Mouse (Mus musculus): ENCODE results near the gene Ogn. TPM values are rescaled to one million over a fixed set of nuclear protein-coding genes. Genes with fewer than 3 reads are reported as not detected.

Gene Ogn
- total and polyA plus RNA-seq, 3 experiments = 27.4 to 74.7 (median 69.0) TPM

DNA sequence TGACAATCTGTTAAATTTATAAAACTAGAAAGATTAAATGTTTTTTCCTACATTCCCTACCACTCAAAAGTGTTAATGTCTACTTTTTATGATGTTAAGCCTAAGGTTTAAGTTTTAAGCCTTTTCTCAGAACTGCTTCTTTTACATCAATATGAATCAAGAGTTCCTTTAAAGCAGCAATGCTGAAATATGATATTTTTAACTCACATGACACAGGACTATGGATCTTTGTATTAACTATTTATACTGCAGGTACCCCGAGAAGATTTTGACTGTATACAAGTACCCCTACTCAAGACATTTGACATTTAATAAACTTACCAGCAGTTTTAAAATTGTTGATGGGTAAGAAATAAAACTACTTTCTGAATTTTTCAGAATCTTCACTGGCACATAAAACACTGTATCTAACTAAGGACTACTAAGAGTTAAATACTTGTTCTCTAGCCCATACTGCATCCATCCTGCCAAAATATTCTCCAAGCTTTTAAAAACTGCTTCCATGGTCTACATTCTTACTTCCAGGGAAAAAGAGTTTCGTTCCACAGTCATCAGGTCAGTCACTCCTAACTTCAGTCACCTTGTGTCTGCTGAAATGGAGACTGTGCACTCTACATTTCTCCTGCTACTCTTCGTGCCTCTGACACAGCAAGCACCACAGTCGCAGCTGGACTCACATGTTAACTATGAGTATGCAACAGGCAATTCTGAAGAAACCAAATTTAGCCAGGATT, 910 bp downstream of the Ogn start:
- no peaks in the 10 kb centered on the region for H3K79me2 ChIP-seq (replicated peaks; ENCODE audit: control insufficient read depth, insufficient read depth, low read length)
- H3K4me3 ChIP-seq = peak overlapping the region; percentile 36
- WGBS = 48% methylated on average over 4 of the region's 4 CpGs
- H3K4me1 ChIP-seq (ENCODE audit: control insufficient read depth, insufficient read depth, low read length) = peaks cover 3% of the 10 kb centered on the region
- H3K27me3 ChIP-seq (ENCODE audit: control insufficient read depth, insufficient read depth, low read length) = no peaks in the 10 kb centered on the region
- intact Hi-C loops (cut with DNase I) = no loop called here
- TF ChIP-seq EP300 (IDR thresholded peaks at IDR 0.05; ENCODE audit: insufficient read depth, low read depth, low read length) (no peak), CTCF (IDR thresholded peaks at IDR 0.05) (no peak), POLR2A (IDR thresholded peaks at IDR 0.05; ENCODE audit: insufficient read depth, low read depth, low read length) (no peak)
- DNase-seq = peak in 1 of 2 experiments; percentile 22
- peak overlapping the region; percentile 82 for H3K27ac ChIP-seq
- peak overlapping the region; percentile 78 for H3K9ac ChIP-seq (ENCODE audit: low read depth, low read length)
- H3K36me3 ChIP-seq (ENCODE audit: control insufficient read depth, insufficient read depth, low read length) = peaks cover 4% of the 10 kb centered on the region

- 80% methylated on average over 3 of the region's 3 CpGs for WGBS
- Histone ChIP-seq H3K4me3 (no peak overlapping the region), H3K27ac (no peak overlapping the region), H3K4me1 (ENCODE audit: control insufficient read depth, insufficient read depth, low read length) (peaks cover 7% of the 10 kb centered on the region), H3K9ac (ENCODE audit: low read depth, low read length) (no peak overlapping the region), H3K79me2 (replicated peaks; ENCODE audit: control insufficient read depth, insufficient read depth, low read length) (no peaks in the 10 kb centered on the region), H3K36me3 (ENCODE audit: control insufficient read depth, insufficient read depth, low read length) (peaks cover 22% of the 10 kb centered on the region), H3K27me3 (ENCODE audit: control insufficient read depth, insufficient read depth, low read length) (no peaks in the 10 kb centered on the region)
- DNase-seq = no peak
- intact Hi-C loops (cut with DNase I) = no loop called here
- no peak for TF ChIP-seq CTCF (IDR thresholded peaks at IDR 0.05)
- TF ChIP-seq EP300 (IDR thresholded peaks at IDR 0.05; ENCODE audit: insufficient read depth, low read depth, low read length) = no peak
- TF ChIP-seq POLR2A (IDR thresholded peaks at IDR 0.05; ENCODE audit: insufficient read depth, low read depth, low read length) = no peak
Measured at GRCm38 (mm10) chr13:49617021-49617420, 9.2 kb downstream of the Ogn start.

DNA sequence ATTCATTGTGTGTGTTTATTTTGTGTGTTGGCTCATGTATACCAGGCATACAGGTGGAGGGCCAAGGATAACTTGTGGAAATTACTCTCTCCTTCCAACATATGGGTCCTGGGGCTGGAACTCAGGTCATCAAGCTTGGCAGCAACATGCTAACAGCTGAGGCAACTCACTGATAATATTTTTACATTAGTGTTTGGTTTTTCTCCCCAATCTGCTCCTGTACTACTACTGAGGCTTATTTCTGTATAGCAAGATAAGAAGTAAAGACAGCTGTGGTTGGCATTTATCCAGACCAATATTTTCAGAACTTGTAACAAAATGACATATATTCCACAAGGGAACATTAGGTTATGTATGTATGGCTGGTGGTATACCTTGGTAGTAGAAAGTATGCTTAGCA, 10.5 kb downstream of the Ogn start:
- Histone ChIP-seq H3K36me3 (ENCODE audit: control insufficient read depth, insufficient read depth, low read length) (peaks cover 20% of the 10 kb centered on the region), H3K27ac (no peak overlapping the region), H3K9ac (ENCODE audit: low read depth, low read length) (no peak overlapping the region), H3K79me2 (replicated peaks; ENCODE audit: control insufficient read depth, insufficient read depth, low read length) (no peaks in the 10 kb centered on the region), H3K4me1 (ENCODE audit: control insufficient read depth, insufficient read depth, low read length) (peaks cover 5% of the 10 kb centered on the region), H3K27me3 (ENCODE audit: control insufficient read depth, insufficient read depth, low read length) (no peaks in the 10 kb centered on the region), H3K4me3 (no peak overlapping the region)
- DNase-seq = no peak
- intact Hi-C loops (cut with DNase I) = no loop called here
- TF ChIP-seq CTCF (IDR thresholded peaks at IDR 0.05) = no peak
- TF ChIP-seq POLR2A (IDR thresholded peaks at IDR 0.05; ENCODE audit: insufficient read depth, low read depth, low read length) = no peak
- TF ChIP-seq EP300 (IDR thresholded peaks at IDR 0.05; ENCODE audit: insufficient read depth, low read depth, low read length) = no peak

GRCm38 (mm10) chr13:49623216-49623615, 15.4 kb downstream of the Ogn start:
- no peaks in the 10 kb centered on the region for H3K27me3 ChIP-seq (ENCODE audit: control insufficient read depth, insufficient read depth, low read length)
- no peak overlapping the region for H3K9ac ChIP-seq (ENCODE audit: low read depth, low read length)
- intact Hi-C loops (cut with DNase I) = no loop called here
- TF ChIP-seq CTCF (IDR thresholded peaks at IDR 0.05) = no peak
- no peak for TF ChIP-seq POLR2A (IDR thresholded peaks at IDR 0.05; ENCODE audit: insufficient read depth, low read depth, low read length)
- no peak for TF ChIP-seq EP300 (IDR thresholded peaks at IDR 0.05; ENCODE audit: insufficient read depth, low read depth, low read length)
- no peak for DNase-seq
- no peaks in the 10 kb centered on the region for H3K79me2 ChIP-seq (replicated peaks; ENCODE audit: control insufficient read depth, insufficient read depth, low read length)
- WGBS = 75% methylated on average over 1 of the region's 1 CpGs
- H3K4me1 ChIP-seq (ENCODE audit: control insufficient read depth, insufficient read depth, low read length) = no peaks in the 10 kb centered on the region
- no peaks in the 10 kb centered on the region for H3K36me3 ChIP-seq (ENCODE audit: control insufficient read depth, insufficient read depth, low read length)
- H3K27ac ChIP-seq = no peak overlapping the region
- H3K4me3 ChIP-seq = no peak overlapping the region

GRCm38 (mm10) chr13:49628167-49628566, 20.3 kb downstream of the Ogn start:
- DNase-seq = no peak
- TF ChIP-seq CTCF (IDR thresholded peaks at IDR 0.05) (no peak), EP300 (IDR thresholded peaks at IDR 0.05; ENCODE audit: insufficient read depth, low read depth, low read length) (no peak), POLR2A (IDR thresholded peaks at IDR 0.05; ENCODE audit: insufficient read depth, low read depth, low read length) (no peak)
- Histone ChIP-seq H3K36me3 (ENCODE audit: control insufficient read depth, insufficient read depth, low read length) (no peaks in the 10 kb centered on the region), H3K4me1 (ENCODE audit: control insufficient read depth, insufficient read depth, low read length) (no peaks in the 10 kb centered on the region; the same call in 1 of the 2 replicates), H3K79me2 (replicated peaks; ENCODE audit: control insufficient read depth, insufficient read depth, low read length) (no peaks in the 10 kb centered on the region), H3K27me3 (ENCODE audit: control insufficient read depth, insufficient read depth, low read length) (no peaks in the 10 kb centered on the region), H3K4me3 (no peak overlapping the region), H3K27ac (no peak overlapping the region), H3K9ac (ENCODE audit: low read depth, low read length) (no peak overlapping the region)
- intact Hi-C loops (cut with DNase I) = no loop called here

GRCm38 (mm10) chr13:49629076-49629475, 21.2 kb downstream of the Ogn start:
- WGBS = 87% methylated on average over 2 of the region's 2 CpGs

More at GRCm38 (mm10) chr13:49629076-49629475, 21.2 kb downstream of the Ogn start:
- Histone ChIP-seq H3K79me2 (replicated peaks; ENCODE audit: control insufficient read depth, insufficient read depth, low read length) (no peaks in the 10 kb centered on the region), H3K4me1 (ENCODE audit: control insufficient read depth, insufficient read depth, low read length) (no peaks in the 10 kb centered on the region; the same call in 1 of the 2 replicates), H3K4me3 (no peak overlapping the region), H3K27me3 (ENCODE audit: control insufficient read depth, insufficient read depth, low read length) (no peaks in the 10 kb centered on the region), H3K36me3 (ENCODE audit: control insufficient read depth, insufficient read depth, low read length) (no peaks in the 10 kb centered on the region), H3K9ac (ENCODE audit: low read depth, low read length) (no peak overlapping the region), H3K27ac (no peak overlapping the region)
- intact Hi-C loops (cut with DNase I) = no loop called here
- peak in 1 of 2 experiments; percentile 55 for DNase-seq
- TF ChIP-seq EP300 (IDR thresholded peaks at IDR 0.05; ENCODE audit: insufficient read depth, low read depth, low read length) = no peak
- TF ChIP-seq CTCF (IDR thresholded peaks at IDR 0.05) = no peak
- no peak for TF ChIP-seq POLR2A (IDR thresholded peaks at IDR 0.05; ENCODE audit: insufficient read depth, low read depth, low read length)

Data from heart, adult 2 months (tissue).